ENCODE assay signal across 9 mouse cellular contexts in the genomic region with DNA sequence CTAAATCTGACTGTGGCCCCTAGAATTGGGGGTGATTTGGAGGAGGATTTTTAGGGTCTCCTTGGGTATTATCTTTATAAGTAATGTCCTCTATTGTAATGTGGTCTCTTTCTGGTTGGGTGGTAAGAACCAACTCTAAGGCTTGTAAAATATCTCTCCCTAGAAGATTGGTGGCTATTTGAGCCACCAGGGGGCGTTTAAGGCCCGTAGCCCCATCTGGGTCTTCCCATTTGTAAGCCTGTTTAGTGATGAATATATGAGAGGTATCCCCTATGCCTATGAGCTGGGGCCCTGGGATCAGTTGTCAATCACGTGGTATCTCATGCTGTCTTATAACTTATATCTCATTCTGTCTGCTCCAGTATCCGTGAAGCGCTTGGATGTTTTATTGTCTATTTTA. TPM values are rescaled to one million over a fixed set of nuclear protein-coding genes. Genes with fewer than 3 reads are reported as not detected.
DNase-seq lines count a peak whose midpoint lies in the region; ATAC-seq and TF ChIP-seq lines count a peak whose summit lies in the region.
"Had no signal": no experiment of that assay in that cellular context is flagged by ENCODE, and none has a peak within 500 bp of the region (broad histone marks: within the 10 kb centered on the region; RNA-seq: fewer than 3 reads in every experiment).

No protein-coding gene starts in this region.

- H3K27me3 ChIP-seq in forebrain, postnatal 0 days (ENCODE audit: insufficient read depth, low read length) = no peaks in the 10 kb centered on the region
- no peaks in the 10 kb centered on the region for H3K27me3 ChIP-seq in forebrain, embryonic 15.5 days
- H3K27me3 ChIP-seq in heart, postnatal 0 days (ENCODE audit: control insufficient read depth, insufficient read depth, low read length) = no peaks in the 10 kb centered on the region
- H3K27me3 ChIP-seq: limb, embryonic 15.5 days had no signal

- H3K36me3 ChIP-seq in forebrain, postnatal 0 days (ENCODE audit: insufficient read depth) = no peaks in the 10 kb centered on the region
- H3K36me3 ChIP-seq in forebrain, embryonic 15.5 days = no peaks in the 10 kb centered on the region
- no peaks in the 10 kb centered on the region for H3K36me3 ChIP-seq in heart, postnatal 0 days (replicated peaks; ENCODE audit: control insufficient read depth, insufficient read depth, low read length)
- H3K36me3 ChIP-seq: limb, embryonic 15.5 days had no signal

- H3K4me2 ChIP-seq in forebrain, postnatal 0 days (ENCODE audit: low read depth) = no peak overlapping the region
- no peak overlapping the region for H3K4me2 ChIP-seq in forebrain, embryonic 15.5 days (replicated peaks)
- no peak overlapping the region for H3K4me2 ChIP-seq in heart, postnatal 0 days (ENCODE audit: low read depth, low read length)
- H3K4me2 ChIP-seq: limb, embryonic 15.5 days had no signal

- no peak overlapping the region for H3K4me3 ChIP-seq in forebrain, postnatal 0 days (ENCODE audit: low read depth, low read length)
- H3K4me3 ChIP-seq in forebrain, embryonic 15.5 days = no peak overlapping the region
- no peak overlapping the region for H3K4me3 ChIP-seq in heart, postnatal 0 days (ENCODE audit: low read depth, low read length)
- H3K4me3 ChIP-seq: limb, embryonic 15.5 days had no signal

- peak; percentile 26; the same call in 1 of the 2 replicates for TF ChIP-seq CTCF in forebrain, postnatal 0 days (IDR thresholded peaks at IDR 0.05; ENCODE audit: low read depth)
- peak; percentile 42 for TF ChIP-seq CTCF in heart, postnatal 0 days (IDR thresholded peaks at IDR 0.05; ENCODE audit: low read depth)

- H3K27ac ChIP-seq in forebrain, postnatal 0 days (ENCODE audit: low read depth, low read length) = no peak overlapping the region
- no peak overlapping the region for H3K27ac ChIP-seq in forebrain, embryonic 15.5 days (replicated peaks)
- no peak overlapping the region for H3K27ac ChIP-seq in heart, postnatal 0 days (ENCODE audit: low read depth)
- H3K27ac ChIP-seq: limb, embryonic 15.5 days had no signal

- H3K4me1 ChIP-seq in forebrain, postnatal 0 days (ENCODE audit: insufficient read depth) = no peaks in the 10 kb centered on the region
- H3K4me1 ChIP-seq in forebrain, embryonic 15.5 days = no peaks in the 10 kb centered on the region
- H3K4me1 ChIP-seq in heart, postnatal 0 days (ENCODE audit: control insufficient read depth, insufficient read depth) = no peaks in the 10 kb centered on the region
- H3K4me1 ChIP-seq: limb, embryonic 15.5 days had no signal

- 87% methylated on average over 5 of the region's 5 CpGs for WGBS in forebrain, postnatal 0 days
- 87% methylated on average over 5 of the region's 5 CpGs for WGBS in forebrain, embryonic 15.5 days
- WGBS in heart, postnatal 0 days = 69% methylated on average over 5 of the region's 5 CpGs

- no peak overlapping the region for H3K9ac ChIP-seq in forebrain, postnatal 0 days
- no peak overlapping the region for H3K9ac ChIP-seq in forebrain, embryonic 15.5 days (replicated peaks)
- H3K9ac ChIP-seq in heart, postnatal 0 days (replicated peaks; ENCODE audit: low read depth, low read length) = no peak overlapping the region
- H3K9ac ChIP-seq: limb, embryonic 15.5 days had no signal

- no peak for ATAC-seq in forebrain, postnatal 0 days
- ATAC-seq in forebrain, embryonic 15.5 days (replicated peaks) = no peak
- no peak for ATAC-seq in heart, postnatal 0 days (ENCODE audit: insufficient read depth, low read depth)

- no peak for DNase-seq in forebrain, postnatal 0 days
- peak; percentile 31 for DNase-seq in thymus, postnatal 0 days (ENCODE audit: low spot score)
- DNase-seq in thymus, postnatal 10 days (ENCODE audit: low spot score in 2 of 2) = no peak
- DNase-seq in heart, postnatal 0 days (ENCODE audit: low spot score) = no peak
- DNase-seq in mesoderm, embryonic 11.5 days (ENCODE audit: low read depth, low spot score) = peak; percentile 15
- DNase-seq in neural tube, embryonic 10.5 days (ENCODE audit: extremely low spot score, low spot score) = no peak
- DNase-seq in cerebellum, adult 18-20 months = no peak

- H3K9me3 ChIP-seq in forebrain, postnatal 0 days (ENCODE audit: low read length) = no peaks in the 10 kb centered on the region
- no peaks in the 10 kb centered on the region for H3K9me3 ChIP-seq in forebrain, embryonic 15.5 days
- H3K9me3 ChIP-seq in heart, postnatal 0 days (replicated peaks; ENCODE audit: control insufficient read depth, low read length) = no peaks in the 10 kb centered on the region
- H3K9me3 ChIP-seq: limb, embryonic 15.5 days had no signal

- TF ChIP-seq EP300 in heart, postnatal 0 days (IDR thresholded peaks at IDR 0.05; ENCODE audit: low read depth) = no peak

RNA-seq across cellular contexts. Expression of a gene that starts 3.6 kb away (rescaled TPM):
- 4.3 and 4.4 TPM in 2 replicates for total RNA-seq in forebrain, postnatal 0 days (2014; rRNA removed)
- 2.9 and 3.2 TPM in 2 replicates for polyA plus RNA-seq in forebrain, postnatal 0 days (2015; fragmentation: Nextera tagmentation; extraction: Ambion mirVana)
- 8.9 and 9.4 TPM in 2 replicates for polyA plus RNA-seq in forebrain, embryonic 15.5 days (2015; fragmentation: Nextera tagmentation; extraction: Ambion mirVana)
- polyA plus RNA-seq in thymus, postnatal 0 days (2015; fragmentation: Nextera tagmentation; extraction: Ambion mirVana) = 32.3 and 35.0 TPM in 2 replicates
- total RNA-seq in heart, postnatal 0 days (2014; rRNA removed; ENCODE audit: low replicate concordance) = 8.4 and 9.3 TPM in 2 replicates
- polyA plus RNA-seq in heart, postnatal 0 days (2015; fragmentation: Nextera tagmentation; extraction: Ambion mirVana) = 6.6 and 8.6 TPM in 2 replicates

RNA-seq across cellular contexts. Expression of a gene that starts 47.9 kb away (rescaled TPM):
- total RNA-seq in forebrain, postnatal 0 days (2014; rRNA removed) = 43.2 and 48.8 TPM in 2 replicates
- polyA plus RNA-seq in forebrain, postnatal 0 days (2015; fragmentation: Nextera tagmentation; extraction: Ambion mirVana) = 20.6 and 21.2 TPM in 2 replicates
- polyA plus RNA-seq in forebrain, embryonic 15.5 days (2015; fragmentation: Nextera tagmentation; extraction: Ambion mirVana) = 16.8 and 19.3 TPM in 2 replicates
- 3.4 and 4.3 TPM in 2 replicates for polyA plus RNA-seq in thymus, postnatal 0 days (2015; fragmentation: Nextera tagmentation; extraction: Ambion mirVana)
- 1.5 and 3.8 TPM in 2 replicates for total RNA-seq in heart, postnatal 0 days (2014; rRNA removed; ENCODE audit: low replicate concordance)
- 1.2 and 1.3 TPM in 2 replicates for polyA plus RNA-seq in heart, postnatal 0 days (2015; fragmentation: Nextera tagmentation; extraction: Ambion mirVana)

RNA-seq across cellular contexts. Expression of a gene that starts 50.6 kb away (rescaled TPM):
- 0.29 and 0.31 TPM in 2 replicates for total RNA-seq in forebrain, postnatal 0 days (2014; rRNA removed)
- polyA plus RNA-seq in forebrain, postnatal 0 days (2015; fragmentation: Nextera tagmentation; extraction: Ambion mirVana) = 0.13 and 0.19 TPM in 2 replicates
- 0.08 TPM in 1 of 2 replicates, not detected in the other for polyA plus RNA-seq in forebrain, embryonic 15.5 days (2015; fragmentation: Nextera tagmentation; extraction: Ambion mirVana)
- polyA plus RNA-seq in thymus, postnatal 0 days (2015; fragmentation: Nextera tagmentation; extraction: Ambion mirVana) = 0.12 TPM in 1 of 2 replicates, not detected in the other
- total RNA-seq in heart, postnatal 0 days (2014; rRNA removed; ENCODE audit: low replicate concordance) = not detected in 2 replicates
- 0.14 TPM in 1 of 2 replicates, not detected in the other for polyA plus RNA-seq in heart, postnatal 0 days (2015; fragmentation: Nextera tagmentation; extraction: Ambion mirVana)
- polyA plus RNA-seq: limb, embryonic 15.5 days had no signal

Comparison
In these comparisons a context has a peak if more than half of its experiments do, and no peak if none do; other contexts are left out.
1. DNase-seq: peak in thymus, postnatal 0 days (single experiment) and mesoderm, embryonic 11.5 days (single experiment); none in forebrain, postnatal 0 days (single experiment), thymus, postnatal 10 days (0 of 2), heart, postnatal 0 days (single experiment), neural tube, embryonic 10.5 days (single experiment) and cerebellum, adult 18-20 months (0 of 2).